Mouse (Mus musculus): ENCODE measurements at regions not wholly inside any gene's neighbourhood (a gene's known extent, or its start where the extent isn't known, plus 50 kb on each side); places are given as distances from the start of the nearest gene placed in this dataset.

- Histone ChIP-seq H3K36me3 (ENCODE audit: control insufficient read depth, insufficient read depth, low read length, poor library complexity, severe bottlenecking) (no peaks in the 10 kb centered on the region), H3K9me3 (ENCODE audit: control insufficient read depth, insufficient read depth, low read depth, low read length) (no peaks in the 10 kb centered on the region), H3K4me3 (ENCODE audit: insufficient read depth in 1 of 2, low read depth in 1 of 2, low read length in 2 of 2, poor library complexity in 1 of 2, severe bottlenecking in 1 of 2) (no peak overlapping the region), H3K4me1 (ENCODE audit: control insufficient read depth in 2 of 2, insufficient read depth in 2 of 2, low read length in 2 of 2, poor library complexity in 1 of 2) (no peaks in the 10 kb centered on the region), H3K9ac (ENCODE audit: insufficient read depth, low read depth, low read length, poor library complexity, severe bottlenecking) (no peak overlapping the region), H3K27ac (ENCODE audit: insufficient read depth, low read depth, low read length, poor library complexity, severe bottlenecking) (no peak overlapping the region)
- peak; percentile 11 for DNase-seq (ENCODE audit: low read depth, low spot score)
- in situ Hi-C loops (cut with MboI; ENCODE audit: low sequenced_read_pairs in 2 of 2, unreplicated experiment in 2 of 2): loop anchor here in 1 of 2 experiments (10.0 kb wide), 2 partner anchors 142 to 552 kb away; no protein-coding TSS in a partner anchor
- TF ChIP-seq ZC3H11A (IDR thresholded peaks at IDR 0.05; ENCODE audit: borderline replicate concordance, low read depth, low read length) (peak; percentile 57; the same call in 1 of the 2 replicates), MAFK (IDR thresholded peaks at IDR 0.05; ENCODE audit: insufficient read depth, low read depth, low read length) (no peak)
Observed at GRCm38 (mm10) chrX:61046700-61047099, 138.7 kb downstream of the Cdr1 start.

DNA sequence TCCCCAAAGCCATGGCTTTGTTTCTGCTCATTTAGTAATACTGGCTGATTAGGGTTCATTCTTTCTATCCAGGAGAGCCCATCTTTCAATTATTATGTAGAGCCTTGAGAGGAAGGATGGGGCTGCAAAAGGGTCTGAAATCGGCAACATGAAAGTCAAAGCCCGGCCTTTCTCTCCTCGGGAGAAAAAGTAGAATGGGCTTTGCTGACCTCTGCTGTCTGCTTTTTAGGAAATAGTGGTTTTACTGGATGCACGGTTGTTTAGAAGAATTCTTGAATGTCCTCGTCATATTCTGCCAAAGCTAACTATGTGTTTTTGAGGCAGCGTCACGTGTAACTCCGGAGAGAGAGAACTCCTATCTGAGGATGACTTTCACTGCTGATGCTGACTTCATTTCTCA, 142.2 kb downstream of the Cdr1 start:
- Histone ChIP-seq H3K36me3 (ENCODE audit: control insufficient read depth, insufficient read depth, low read length, poor library complexity, severe bottlenecking) (no peaks in the 10 kb centered on the region), H3K4me3 (ENCODE audit: insufficient read depth in 1 of 2, low read depth in 1 of 2, low read length in 2 of 2, poor library complexity in 1 of 2, severe bottlenecking in 1 of 2) (no peak overlapping the region), H3K27ac (ENCODE audit: insufficient read depth, low read depth, low read length, poor library complexity, severe bottlenecking) (no peak overlapping the region), H3K9ac (ENCODE audit: insufficient read depth, low read depth, low read length, poor library complexity, severe bottlenecking) (no peak overlapping the region), H3K4me1 (ENCODE audit: control insufficient read depth in 2 of 2, insufficient read depth in 2 of 2, low read length in 2 of 2, poor library complexity in 1 of 2) (no peaks in the 10 kb centered on the region), H3K9me3 (ENCODE audit: control insufficient read depth, insufficient read depth, low read depth, low read length) (no peaks in the 10 kb centered on the region)
- TF ChIP-seq HCFC1 (IDR thresholded peaks at IDR 0.05; ENCODE audit: borderline replicate concordance, insufficient read depth, low read length): no peak
- DNase-seq (ENCODE audit: low read depth, low spot score): no peak
- in situ Hi-C loops (cut with MboI; ENCODE audit: low sequenced_read_pairs in 2 of 2, unreplicated experiment in 2 of 2): loop anchor here in 1 of 2 experiments (10.0 kb wide), 2 partner anchors 138 to 548 kb away; no protein-coding TSS in a partner anchor
